Mouse (Mus musculus): ENCODE data around the gene Fry. TPM values are rescaled to one million over a fixed set of nuclear protein-coding genes. Genes with fewer than 3 reads are reported as not detected.

The Fry gene
- polyA plus RNA-seq, 1 experiment: 2.9 TPM

GRCm38 (mm10) chr5:150436629-150437389 lies 318.4 kb downstream of the Fry start:
- no peak for TF ChIP-seq POLR2A (IDR thresholded peaks at IDR 0.05; ENCODE audit: low read depth, low read length)
- TF ChIP-seq CTCF (IDR thresholded peaks at IDR 0.05; ENCODE audit: borderline replicate concordance, insufficient read depth, low read length): no peak
- no peak overlapping the region for H3K27ac ChIP-seq (ENCODE audit: insufficient read depth, low read length)
- H3K4me3 ChIP-seq (ENCODE audit: insufficient read depth, low read length): peak overlapping the region; percentile 20; the same call in 1 of the 2 replicates
- no peaks in the 10 kb centered on the region for H3K4me1 ChIP-seq (ENCODE audit: control insufficient read depth, insufficient read depth, low read length)

GRCm38 (mm10) chr5:150441690-150442089 lies 323.2 kb downstream of the Fry start:
- no peaks in the 10 kb centered on the region for H3K4me1 ChIP-seq (ENCODE audit: control insufficient read depth, insufficient read depth, low read length)
- H3K4me3 ChIP-seq (ENCODE audit: insufficient read depth, low read length): no peak overlapping the region
- no peak overlapping the region for H3K27ac ChIP-seq (ENCODE audit: insufficient read depth, low read length)
- TF ChIP-seq POLR2A (IDR thresholded peaks at IDR 0.05; ENCODE audit: low read depth, low read length) (no peak), CTCF (IDR thresholded peaks at IDR 0.05; ENCODE audit: borderline replicate concordance, insufficient read depth, low read length) (no peak)

- no peaks in the 10 kb centered on the region for H3K4me1 ChIP-seq (ENCODE audit: control insufficient read depth, insufficient read depth, low read length)
- TF ChIP-seq CTCF (IDR thresholded peaks at IDR 0.05; ENCODE audit: borderline replicate concordance, insufficient read depth, low read length): no peak
- TF ChIP-seq POLR2A (IDR thresholded peaks at IDR 0.05; ENCODE audit: low read depth, low read length): no peak
- no peak overlapping the region for H3K27ac ChIP-seq (ENCODE audit: insufficient read depth, low read length)
- H3K4me3 ChIP-seq (ENCODE audit: insufficient read depth, low read length): no peak overlapping the region
Measured at GRCm38 (mm10) chr5:150451281-150452003, 333.0 kb downstream of the Fry start.

DNA sequence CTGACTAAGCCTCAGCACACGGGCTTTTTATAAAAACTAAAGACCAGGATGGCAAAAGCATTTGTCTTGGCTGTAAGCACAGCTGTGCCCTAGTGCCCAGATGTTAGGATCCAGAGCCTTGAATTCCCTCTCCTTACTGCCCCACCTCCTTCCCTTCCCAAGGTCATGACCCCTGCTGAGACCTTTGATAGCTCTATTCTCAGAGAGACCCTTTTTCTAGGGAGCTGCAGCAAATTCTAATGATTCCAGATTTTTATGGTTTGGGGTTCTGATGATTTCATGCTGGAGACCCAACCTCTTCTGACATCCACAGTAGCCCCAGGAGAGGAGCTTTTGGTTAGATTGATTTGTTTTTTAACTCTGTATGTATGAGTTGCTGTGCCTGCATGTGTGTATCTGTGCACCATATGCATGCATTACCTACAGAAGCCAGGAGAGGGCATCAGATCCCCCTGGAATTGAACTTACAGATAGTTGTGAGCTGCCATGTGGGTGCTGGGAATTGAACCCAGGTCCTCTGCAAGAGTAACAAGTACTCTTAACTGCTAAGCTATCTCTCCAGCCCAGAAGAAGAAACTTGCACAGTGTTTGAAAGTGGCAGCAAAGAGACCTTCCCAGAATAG lies 333.7 kb downstream of the Fry start:
- no peaks in the 10 kb centered on the region for H3K4me1 ChIP-seq (ENCODE audit: control insufficient read depth, insufficient read depth, low read length)
- H3K27ac ChIP-seq (ENCODE audit: insufficient read depth, low read length): no peak overlapping the region
- H3K4me3 ChIP-seq (ENCODE audit: insufficient read depth, low read length): no peak overlapping the region
- no peak for TF ChIP-seq POLR2A (IDR thresholded peaks at IDR 0.05; ENCODE audit: low read depth, low read length)
- TF ChIP-seq CTCF (IDR thresholded peaks at IDR 0.05; ENCODE audit: borderline replicate concordance, insufficient read depth, low read length): no peak

DNA sequence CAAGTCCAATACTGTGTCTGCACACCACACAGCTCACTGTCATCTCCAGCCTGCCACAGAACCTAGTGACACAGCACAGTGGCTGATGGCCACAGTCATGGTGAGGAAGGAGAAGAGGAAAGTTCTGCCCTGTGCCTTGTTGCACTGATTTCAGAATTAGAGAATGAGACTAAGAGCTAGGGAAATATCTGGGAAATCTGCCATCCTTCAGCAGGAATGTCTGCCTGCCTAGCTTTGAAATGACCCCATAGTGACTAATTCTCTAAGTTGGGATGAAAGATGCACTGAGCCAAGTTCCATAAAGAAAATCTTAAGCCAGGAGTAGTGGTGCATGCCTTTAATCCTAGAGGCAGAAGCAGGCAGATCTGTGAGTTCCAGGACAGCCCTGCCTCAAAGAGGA lies 334.2 kb downstream of the Fry start:
- no peak for TF ChIP-seq CTCF (IDR thresholded peaks at IDR 0.05; ENCODE audit: borderline replicate concordance, insufficient read depth, low read length)
- no peaks in the 10 kb centered on the region for H3K4me1 ChIP-seq (ENCODE audit: control insufficient read depth, insufficient read depth, low read length)
- no peak overlapping the region for H3K4me3 ChIP-seq (ENCODE audit: insufficient read depth, low read length)
- H3K27ac ChIP-seq (ENCODE audit: insufficient read depth, low read length): no peak overlapping the region

GRCm38 (mm10) chr5:150453490-150453889 lies 335.0 kb downstream of the Fry start:
- TF ChIP-seq POLR2A (IDR thresholded peaks at IDR 0.05; ENCODE audit: low read depth, low read length) (no peak), CTCF (IDR thresholded peaks at IDR 0.05; ENCODE audit: borderline replicate concordance, insufficient read depth, low read length) (no peak)
- Histone ChIP-seq H3K4me3 (ENCODE audit: insufficient read depth, low read length) (no peak overlapping the region), H3K27ac (ENCODE audit: insufficient read depth, low read length) (no peak overlapping the region), H3K4me1 (ENCODE audit: control insufficient read depth, insufficient read depth, low read length) (no peaks in the 10 kb centered on the region)

GRCm38 (mm10) chr5:150457165-150457903 lies 338.9 kb downstream of the Fry start:
- TF ChIP-seq POLR2A (IDR thresholded peaks at IDR 0.05; ENCODE audit: low read depth, low read length): no peak
- Histone ChIP-seq H3K4me3 (ENCODE audit: insufficient read depth, low read length) (no peak overlapping the region), H3K4me1 (ENCODE audit: control insufficient read depth, insufficient read depth, low read length) (0 out of 2 replicates have a peak, but pooled peaks cover 2% of the 10 kb centered on the region), H3K27ac (ENCODE audit: insufficient read depth, low read length) (no peak overlapping the region)

- TF ChIP-seq POLR2A (IDR thresholded peaks at IDR 0.05; ENCODE audit: low read depth, low read length): no peak
- TF ChIP-seq CTCF (IDR thresholded peaks at IDR 0.05; ENCODE audit: borderline replicate concordance, insufficient read depth, low read length): no peak
- Histone ChIP-seq H3K4me1 (ENCODE audit: control insufficient read depth, insufficient read depth, low read length) (0 out of 2 replicates have a peak, but pooled peaks cover 2% of the 10 kb centered on the region), H3K4me3 (ENCODE audit: insufficient read depth, low read length) (no peak overlapping the region), H3K27ac (ENCODE audit: insufficient read depth, low read length) (no peak overlapping the region)
Measured at GRCm38 (mm10) chr5:150457904-150458739, 339.7 kb downstream of the Fry start.

DNA sequence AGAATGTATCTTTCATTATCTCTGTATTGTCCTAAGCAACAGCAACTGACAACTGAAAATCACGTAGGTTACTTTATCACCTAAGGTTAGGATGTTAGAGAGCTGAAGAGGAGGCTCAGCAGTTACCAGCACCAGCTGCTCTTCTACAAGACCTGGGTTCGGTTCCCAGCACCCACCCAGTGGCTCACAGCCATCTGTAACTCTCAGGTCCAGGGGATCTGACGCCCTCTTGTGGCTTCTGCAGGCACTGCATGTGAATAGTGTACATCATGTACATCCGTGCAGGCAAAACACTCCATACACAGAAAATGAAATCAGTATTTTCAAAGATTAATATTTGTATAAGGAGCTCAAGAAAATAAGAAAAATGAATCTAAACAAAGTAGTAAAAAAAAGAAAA lies 341.4 kb downstream of the Fry start:
- Histone ChIP-seq H3K4me3 (ENCODE audit: insufficient read depth, low read length) (no peak overlapping the region), H3K4me1 (ENCODE audit: control insufficient read depth, insufficient read depth, low read length) (0 out of 2 replicates have a peak, but pooled peaks cover 2% of the 10 kb centered on the region), H3K27ac (ENCODE audit: insufficient read depth, low read length) (no peak overlapping the region)
- TF ChIP-seq CTCF (IDR thresholded peaks at IDR 0.05; ENCODE audit: borderline replicate concordance, insufficient read depth, low read length) (no peak), POLR2A (IDR thresholded peaks at IDR 0.05; ENCODE audit: low read depth, low read length) (no peak)

All from embryonic fibroblast, embryonic 13.5 days (primary cell).